Mouse (Mus musculus) embryonic facial prominence, embryonic 14.5 days (tissue): Measurements from ENCODE around the gene Gm8653. TPM values are rescaled to one million over a fixed set of nuclear protein-coding genes. Genes with fewer than 3 reads are reported as not detected.
"Not testable (repeated sequence)": the region's sequence is repeated elsewhere in the genome, so short reads cannot be mapped to it uniquely, and the experiment has no call there.

ENCODE experiments used
- ATAC-seq: fragments of 200-750 bp; cut with Nextera tagmentation; 2 replicates; pipeline ENCODE4 v1.8.0; 2017; ENCODE audit warnings: low read depth, moderate number of reproducible peaks, moderate TSS enrichment
- DNase-seq: peaks from one replicate; pipeline ENCODE4 v3.0.0-alpha.2; 2015; ENCODE audit warnings: low spot score
- H3K27ac ChIP-seq: fragments of 300-500 bp; sonication (generic); replicated peaks from 2 replicates; pipeline ENCODE4 v1.5.1; 2014; ENCODE audit warnings: low read depth, mild to moderate bottlenecking, low read length, moderate library complexity
- H3K27me3 ChIP-seq: fragments of 300-500 bp; sonication (generic); replicated peaks from 2 replicates; pipeline ENCODE4 v1.6.1; 2014; ENCODE audit warnings: low read length; ENCODE audit not compliant: control insufficient read depth, insufficient read depth
- H3K36me3 ChIP-seq: fragments of 300-500 bp; sonication (generic); 2 replicates; pipeline ENCODE4 v1.6.1; 2014; ENCODE audit warnings: low read length, mixed read lengths; ENCODE audit not compliant: control insufficient read depth, insufficient read depth
- H3K4me1 ChIP-seq: fragments of 300-500 bp; sonication (generic); 2 replicates; pipeline ENCODE4 v1.6.1; 2014; ENCODE audit warnings: antibody characterized with exemption, low read length; ENCODE audit not compliant: control insufficient read depth, insufficient read depth
- H3K4me2 ChIP-seq: fragments of 300-500 bp; sonication (generic); 2 replicates; pipeline ENCODE4 v1.6.1; 2014; ENCODE audit warnings: low read depth, mild to moderate bottlenecking, low read length, moderate library complexity, mixed read lengths
- H3K4me3 ChIP-seq: fragments of 300-500 bp; sonication (generic); 2 replicates; pipeline ENCODE4 v1.5.1; 2014; ENCODE audit warnings: low read depth, mild to moderate bottlenecking, low read length
- H3K9ac ChIP-seq: fragments of 300-500 bp; sonication (generic); 2 replicates; pipeline ENCODE4 v1.6.1; 2014; ENCODE audit warnings: low read depth, mild to moderate bottlenecking, low read length, moderate library complexity, mixed read lengths
- H3K9me3 ChIP-seq: fragments of 300-500 bp; sonication (generic); 2 replicates; pipeline ENCODE4 v1.6.1; 2016; ENCODE audit warnings: low read length; ENCODE audit not compliant: control insufficient read depth
- WGBS: fragments of 180-500 bp; shearing (Covaris S2); extraction: QIAGEN DNeasy Blood & Tissue Kit; methylation state at CpG from one replicate; pipeline ENCODE4 v1.1.7; 2014; 5-methylcytosine and 5-hydroxymethylcytosine counted together
- polyA plus RNA-seq: library from polyadenylated mRNA; unstranded; fragments of >200 nt; fragmentation: Nextera tagmentation; extraction: Ambion mirVana; gene quantifications from 2 replicates; pipeline ENCODE4 v1.2.1, GENCODE M21; 2014

Gene Gm8653
- polyA plus RNA-seq = not detected in 2 replicates

- not testable (repeated sequence) for H3K4me1 ChIP-seq, H3K27me3 ChIP-seq, H3K36me3 ChIP-seq, H3K27ac ChIP-seq, DNase-seq, H3K9ac ChIP-seq, ATAC-seq, H3K9me3 ChIP-seq, H3K4me2 ChIP-seq, H3K4me3 ChIP-seq
- WGBS = no CpG with 5 or more reads among the region's 2 CpGs
Measured at GRCm38 (mm10) chr7:22201164-22201563, at the start of gene Gm8653. TSS of gene Gm8653 (minus strand) at chr7:22201264.

GRCm38 (mm10) chr7:22229384-22229783 lies 28.3 kb upstream of the Gm8653 start, which contains the start of gene Gm8453:
TSS of gene Gm8453 (minus strand) at chr7:22229484.
- not testable (repeated sequence) for DNase-seq, H3K9ac ChIP-seq, H3K27ac ChIP-seq, H3K27me3 ChIP-seq, H3K4me3 ChIP-seq, H3K4me1 ChIP-seq, H3K4me2 ChIP-seq, ATAC-seq, H3K9me3 ChIP-seq, H3K36me3 ChIP-seq
- 13% methylated on average over 1 of the region's 2 CpGs for WGBS

- not testable (repeated sequence) for H3K9me3 ChIP-seq, H3K4me2 ChIP-seq, DNase-seq, H3K4me3 ChIP-seq, H3K4me1 ChIP-seq, H3K27ac ChIP-seq, H3K27me3 ChIP-seq, H3K9ac ChIP-seq, H3K36me3 ChIP-seq, ATAC-seq
- WGBS = no CpG with 5 or more reads among the region's 3 CpGs
Measured at GRCm38 (mm10) chr7:22189077-22189476, 12.0 kb downstream of the Gm8653 start, which contains the start of gene Vmn1r143. TSS of gene Vmn1r143 (plus strand) at chr7:22189377.

GRCm38 (mm10) chr7:22163935-22164334 lies 37.1 kb downstream of the Gm8653 start, which contains the start of gene Vmn1r142:
TSS of gene Vmn1r142 (minus strand) at chr7:22164035.
- not testable (repeated sequence) for DNase-seq, H3K4me2 ChIP-seq, H3K4me1 ChIP-seq, H3K9ac ChIP-seq, ATAC-seq, H3K36me3 ChIP-seq, H3K27ac ChIP-seq, H3K27me3 ChIP-seq, H3K9me3 ChIP-seq, H3K4me3 ChIP-seq
- WGBS = no CpG with 5 or more reads among the region's 3 CpGs

Other genes starting within 250 kb of the Gm8653 start
- gene Vmn1r137, start 206.7 kb downstream of the Gm8653 start, polyA plus RNA-seq = not detected in 2 replicates
- not detected in 2 replicates for gene Vmn1r138, start 172.4 kb downstream of the Gm8653 start, polyA plus RNA-seq
- gene Gm6176, start 145.0 kb downstream of the Gm8653 start, polyA plus RNA-seq = not detected in 2 replicates
- gene Vmn1r139, start 132.2 kb downstream of the Gm8653 start, polyA plus RNA-seq = not detected in 2 replicates
- gene Gm16451, start 83.0 kb downstream of the Gm8653 start, polyA plus RNA-seq = not detected in 2 replicates
- gene Gm10666, start 66.5 kb downstream of the Gm8653 start, polyA plus RNA-seq = not detected in 2 replicates
- not detected in 2 replicates for gene Vmn1r142, start 37.2 kb downstream of the Gm8653 start, polyA plus RNA-seq
- not detected in 2 replicates for gene Vmn1r143, start 11.9 kb downstream of the Gm8653 start, polyA plus RNA-seq
- not detected in 2 replicates for gene Gm8453, start 28.2 kb upstream of the Gm8653 start, polyA plus RNA-seq
- not detected in 2 replicates for gene Gm4187, start 128.5 kb upstream of the Gm8653 start, polyA plus RNA-seq
- not detected in 2 replicates for gene Gm8660, start 169.8 kb upstream of the Gm8653 start, polyA plus RNA-seq
- not detected in 2 replicates for gene Vmn1r148, start 212.3 kb upstream of the Gm8653 start, polyA plus RNA-seq
- gene Vmn1r149, start 237.0 kb upstream of the Gm8653 start, polyA plus RNA-seq = not detected in 2 replicates